Mouse (Mus musculus): Measurements from ENCODE around the gene Tcp11l1. TPM values are rescaled to one million over a fixed set of nuclear protein-coding genes. Genes with fewer than 3 reads are reported as not detected.

The Tcp11l1 gene
- total and polyA plus RNA-seq, 3 experiments: 7.2 to 17.5 (median 13.5) TPM

GRCm38 (mm10) chr2:104703158-104703557 lies 8.8 kb downstream of the Tcp11l1 start:
- Histone ChIP-seq H3K4me1 (ENCODE audit: insufficient read depth, low read depth, low read length) (no peaks in the 10 kb centered on the region), H3K27me3 (ENCODE audit: insufficient read depth, low read length) (no peaks in the 10 kb centered on the region; the same call in none of the 2 replicates), H3K36me3 (replicated peaks) (no peaks in the 10 kb centered on the region), H3K4me3 (ENCODE audit: low read depth, low read length) (no peak overlapping the region), H3K9me3 (replicated peaks) (no peaks in the 10 kb centered on the region)
- ATAC-seq (ENCODE audit: extremely low read depth, insufficient number of reproducible peaks, low FRiP score, poor library complexity, severe bottlenecking): no peak
- TF ChIP-seq POLR2AphosphoS5 (IDR thresholded peaks at IDR 0.05; ENCODE audit: insufficient replicate concordance, low read depth, low read length) (no peak), CTCF (IDR thresholded peaks at IDR 0.05; ENCODE audit: low read depth, low read length) (no peak), GATA2 (IDR thresholded peaks at IDR 0.05; ENCODE audit: borderline replicate concordance, low read depth, low read length) (no peak), GATA1 (IDR thresholded peaks at IDR 0.05; ENCODE audit: borderline replicate concordance, low read length) (no peak), TAL1 (conservative IDR thresholded peaks at IDR 0.05; ENCODE audit: low read depth, low read length) (no peak)
- DNase-seq (ENCODE audit: low spot score): no peak

- Histone ChIP-seq H3K27me3 (ENCODE audit: insufficient read depth, low read length) (no peaks in the 10 kb centered on the region; the same call in none of the 2 replicates), H3K4me3 (ENCODE audit: low read depth, low read length) (no peak overlapping the region), H3K36me3 (replicated peaks) (no peaks in the 10 kb centered on the region), H3K9me3 (replicated peaks) (no peaks in the 10 kb centered on the region), H3K4me1 (ENCODE audit: insufficient read depth, low read depth, low read length) (no peaks in the 10 kb centered on the region)
- no peak for TF ChIP-seq POLR2AphosphoS5 (IDR thresholded peaks at IDR 0.05; ENCODE audit: insufficient replicate concordance, low read depth, low read length)
- TF ChIP-seq GATA1 (IDR thresholded peaks at IDR 0.05; ENCODE audit: borderline replicate concordance, low read length): no peak
- no peak for TF ChIP-seq TAL1 (conservative IDR thresholded peaks at IDR 0.05; ENCODE audit: low read depth, low read length)
- TF ChIP-seq GATA2 (IDR thresholded peaks at IDR 0.05; ENCODE audit: borderline replicate concordance, low read depth, low read length): no peak
- no peak for TF ChIP-seq CTCF (IDR thresholded peaks at IDR 0.05; ENCODE audit: low read depth, low read length)
- DNase-seq (ENCODE audit: low spot score) (no peak), ATAC-seq (ENCODE audit: extremely low read depth, insufficient number of reproducible peaks, low FRiP score, poor library complexity, severe bottlenecking) (no peak)
These were observed 12.3 kb downstream of the Tcp11l1 start for GRCm38 (mm10) chr2:104699659-104700058.

GRCm38 (mm10) chr2:104692551-104692950 lies 19.4 kb downstream of the Tcp11l1 start:
- no peak for DNase-seq (ENCODE audit: low spot score)
- Histone ChIP-seq H3K9me3 (replicated peaks) (no peaks in the 10 kb centered on the region), H3K36me3 (replicated peaks) (no peaks in the 10 kb centered on the region), H3K27me3 (ENCODE audit: insufficient read depth, low read length) (0 out of 2 replicates have a peak, but pooled peaks cover 7% of the 10 kb centered on the region), H3K4me1 (ENCODE audit: insufficient read depth, low read depth, low read length) (no peaks in the 10 kb centered on the region), H3K4me3 (ENCODE audit: low read depth, low read length) (no peak overlapping the region)
- TF ChIP-seq TAL1 (conservative IDR thresholded peaks at IDR 0.05; ENCODE audit: low read depth, low read length) (no peak), POLR2AphosphoS5 (IDR thresholded peaks at IDR 0.05; ENCODE audit: insufficient replicate concordance, low read depth, low read length) (no peak), GATA1 (IDR thresholded peaks at IDR 0.05; ENCODE audit: borderline replicate concordance, low read length) (no peak), CTCF (IDR thresholded peaks at IDR 0.05; ENCODE audit: low read depth, low read length) (no peak), GATA2 (IDR thresholded peaks at IDR 0.05; ENCODE audit: borderline replicate concordance, low read depth, low read length) (no peak)
- no peak for ATAC-seq (ENCODE audit: extremely low read depth, insufficient number of reproducible peaks, low FRiP score, poor library complexity, severe bottlenecking)

GRCm38 (mm10) chr2:104690720-104691119 lies 21.2 kb downstream of the Tcp11l1 start:
- ATAC-seq (ENCODE audit: extremely low read depth, insufficient number of reproducible peaks, low FRiP score, poor library complexity, severe bottlenecking) (no peak), DNase-seq (ENCODE audit: low spot score) (no peak)
- H3K9me3 ChIP-seq (replicated peaks): no peaks in the 10 kb centered on the region
- no peak overlapping the region for H3K4me3 ChIP-seq (ENCODE audit: low read depth, low read length)
- no peaks in the 10 kb centered on the region for H3K4me1 ChIP-seq (ENCODE audit: insufficient read depth, low read depth, low read length)
- 0 out of 2 replicates have a peak, but pooled peaks cover 7% of the 10 kb centered on the region for H3K27me3 ChIP-seq (ENCODE audit: insufficient read depth, low read length)
- no peaks in the 10 kb centered on the region for H3K36me3 ChIP-seq (replicated peaks)
- no peak for TF ChIP-seq CTCF (IDR thresholded peaks at IDR 0.05; ENCODE audit: low read depth, low read length)
- TF ChIP-seq POLR2AphosphoS5 (IDR thresholded peaks at IDR 0.05; ENCODE audit: insufficient replicate concordance, low read depth, low read length): no peak
- TF ChIP-seq GATA2 (IDR thresholded peaks at IDR 0.05; ENCODE audit: borderline replicate concordance, low read depth, low read length): no peak
- no peak for TF ChIP-seq TAL1 (conservative IDR thresholded peaks at IDR 0.05; ENCODE audit: low read depth, low read length)
- TF ChIP-seq GATA1 (IDR thresholded peaks at IDR 0.05; ENCODE audit: borderline replicate concordance, low read length): no peak

GRCm38 (mm10) chr2:104688724-104689123 lies 23.2 kb downstream of the Tcp11l1 start:
- Histone ChIP-seq H3K27me3 (ENCODE audit: insufficient read depth, low read length) (peaks cover 17% of the 10 kb centered on the region), H3K9me3 (replicated peaks) (no peaks in the 10 kb centered on the region), H3K36me3 (replicated peaks) (no peaks in the 10 kb centered on the region), H3K4me1 (ENCODE audit: insufficient read depth, low read depth, low read length) (no peaks in the 10 kb centered on the region; the same call in 1 of the 2 replicates), H3K4me3 (ENCODE audit: low read depth, low read length) (no peak overlapping the region)
- ATAC-seq (ENCODE audit: extremely low read depth, insufficient number of reproducible peaks, low FRiP score, poor library complexity, severe bottlenecking) (no peak), DNase-seq (ENCODE audit: low spot score) (no peak)
- TF ChIP-seq GATA1 (IDR thresholded peaks at IDR 0.05; ENCODE audit: borderline replicate concordance, low read length) (no peak), GATA2 (IDR thresholded peaks at IDR 0.05; ENCODE audit: borderline replicate concordance, low read depth, low read length) (no peak), TAL1 (conservative IDR thresholded peaks at IDR 0.05; ENCODE audit: low read depth, low read length) (no peak), POLR2AphosphoS5 (IDR thresholded peaks at IDR 0.05; ENCODE audit: insufficient replicate concordance, low read depth, low read length) (no peak), CTCF (IDR thresholded peaks at IDR 0.05; ENCODE audit: low read depth, low read length) (no peak)

GRCm38 (mm10) chr2:104688321-104688720 lies 23.6 kb downstream of the Tcp11l1 start:
- no peaks in the 10 kb centered on the region for H3K36me3 ChIP-seq (replicated peaks)
- ATAC-seq (ENCODE audit: extremely low read depth, insufficient number of reproducible peaks, low FRiP score, poor library complexity, severe bottlenecking) (no peak), DNase-seq (ENCODE audit: low spot score) (no peak)
- no peaks in the 10 kb centered on the region for H3K9me3 ChIP-seq (replicated peaks)
- H3K27me3 ChIP-seq (ENCODE audit: insufficient read depth, low read length): peaks cover 17% of the 10 kb centered on the region
- TF ChIP-seq CTCF (IDR thresholded peaks at IDR 0.05; ENCODE audit: low read depth, low read length) (no peak), POLR2AphosphoS5 (IDR thresholded peaks at IDR 0.05; ENCODE audit: insufficient replicate concordance, low read depth, low read length) (no peak), GATA1 (IDR thresholded peaks at IDR 0.05; ENCODE audit: borderline replicate concordance, low read length) (no peak), TAL1 (conservative IDR thresholded peaks at IDR 0.05; ENCODE audit: low read depth, low read length) (no peak), GATA2 (IDR thresholded peaks at IDR 0.05; ENCODE audit: borderline replicate concordance, low read depth, low read length) (no peak)
- H3K4me3 ChIP-seq (ENCODE audit: low read depth, low read length): no peak overlapping the region
- H3K4me1 ChIP-seq (ENCODE audit: insufficient read depth, low read depth, low read length): no peaks in the 10 kb centered on the region; the same call in 1 of the 2 replicates
